Mouse (Mus musculus) embryonic facial prominence, embryonic 14.5 days (tissue): ENCODE measurements at regions not wholly inside any gene's neighbourhood (a gene's known extent, or its start where the extent isn't known, plus 50 kb on each side); places are given as distances from the start of the nearest gene placed in this dataset.

ENCODE experiments used
- ATAC-seq: fragments of 200-750 bp; cut with Nextera tagmentation; 2 replicates; pipeline ENCODE4 v1.8.0; 2017; ENCODE audit warnings: low read depth, moderate number of reproducible peaks, moderate TSS enrichment
- DNase-seq: peaks from one replicate; pipeline ENCODE4 v3.0.0-alpha.2; 2015; ENCODE audit warnings: low spot score
- H3K27ac ChIP-seq: fragments of 300-500 bp; sonication (generic); replicated peaks from 2 replicates; pipeline ENCODE4 v1.5.1; 2014; ENCODE audit warnings: low read depth, mild to moderate bottlenecking, low read length, moderate library complexity
- H3K27me3 ChIP-seq: fragments of 300-500 bp; sonication (generic); replicated peaks from 2 replicates; pipeline ENCODE4 v1.6.1; 2014; ENCODE audit warnings: low read length; ENCODE audit not compliant: control insufficient read depth, insufficient read depth
- H3K36me3 ChIP-seq: fragments of 300-500 bp; sonication (generic); 2 replicates; pipeline ENCODE4 v1.6.1; 2014; ENCODE audit warnings: low read length, mixed read lengths; ENCODE audit not compliant: control insufficient read depth, insufficient read depth
- H3K4me1 ChIP-seq: fragments of 300-500 bp; sonication (generic); 2 replicates; pipeline ENCODE4 v1.6.1; 2014; ENCODE audit warnings: antibody characterized with exemption, low read length; ENCODE audit not compliant: control insufficient read depth, insufficient read depth
- H3K4me2 ChIP-seq: fragments of 300-500 bp; sonication (generic); 2 replicates; pipeline ENCODE4 v1.6.1; 2014; ENCODE audit warnings: low read depth, mild to moderate bottlenecking, low read length, moderate library complexity, mixed read lengths
- H3K4me3 ChIP-seq: fragments of 300-500 bp; sonication (generic); 2 replicates; pipeline ENCODE4 v1.5.1; 2014; ENCODE audit warnings: low read depth, mild to moderate bottlenecking, low read length
- H3K9ac ChIP-seq: fragments of 300-500 bp; sonication (generic); 2 replicates; pipeline ENCODE4 v1.6.1; 2014; ENCODE audit warnings: low read depth, mild to moderate bottlenecking, low read length, moderate library complexity, mixed read lengths
- H3K9me3 ChIP-seq: fragments of 300-500 bp; sonication (generic); 2 replicates; pipeline ENCODE4 v1.6.1; 2016; ENCODE audit warnings: low read length; ENCODE audit not compliant: control insufficient read depth
- WGBS: fragments of 180-500 bp; shearing (Covaris S2); extraction: QIAGEN DNeasy Blood & Tissue Kit; methylation state at CpG from one replicate; pipeline ENCODE4 v1.1.7; 2014; 5-methylcytosine and 5-hydroxymethylcytosine counted together

- no peak for ATAC-seq
- no peak overlapping the region for H3K9ac ChIP-seq
- no peaks in the 10 kb centered on the region for H3K9me3 ChIP-seq
- no peaks in the 10 kb centered on the region for H3K36me3 ChIP-seq
- H3K27ac ChIP-seq, result no peak overlapping the region
- 28% methylated on average over 3 of the region's 3 CpGs for WGBS
- H3K4me2 ChIP-seq, result no peak overlapping the region
- H3K4me3 ChIP-seq, result no peak overlapping the region
- H3K27me3 ChIP-seq, result no peaks in the 10 kb centered on the region
- no peaks in the 10 kb centered on the region for H3K4me1 ChIP-seq
- DNase-seq, result peak; percentile 26
Observed at GRCm38 (mm10) chr5:149815879-149816278, 137.8 kb downstream of the B3glct start.

- Histone ChIP-seq H3K27me3 (no peaks in the 10 kb centered on the region), H3K4me1 (no peaks in the 10 kb centered on the region), H3K4me3 (no peak overlapping the region), H3K9me3 (no peaks in the 10 kb centered on the region), H3K4me2 (no peak overlapping the region), H3K36me3 (no peaks in the 10 kb centered on the region), H3K9ac (no peak overlapping the region), H3K27ac (no peak overlapping the region)
- 47% methylated on average over 6 of the region's 6 CpGs for WGBS
- DNase-seq (no peak), ATAC-seq (no peak)
Observed at GRCm38 (mm10) chr5:149818812-149819211, 140.8 kb downstream of the B3glct start.

- Histone ChIP-seq H3K4me1 (no peaks in the 10 kb centered on the region), H3K27me3 (no peaks in the 10 kb centered on the region), H3K36me3 (no peaks in the 10 kb centered on the region), H3K4me3 (no peak overlapping the region), H3K27ac (no peak overlapping the region), H3K9ac (no peak overlapping the region), H3K4me2 (no peak overlapping the region), H3K9me3 (no peaks in the 10 kb centered on the region)
- no peak for DNase-seq
- WGBS, result 74% methylated on average over 9 of the region's 9 CpGs
- no peak for ATAC-seq
Observed at GRCm38 (mm10) chr5:149823821-149824220, 145.8 kb downstream of the B3glct start.

GRCm38 (mm10) chr5:149827599-149827998 lies 149.6 kb downstream of the B3glct start:
- H3K27ac ChIP-seq, result no peak overlapping the region
- WGBS, result 47% methylated on average over 3 of the region's 3 CpGs
- H3K27me3 ChIP-seq, result no peaks in the 10 kb centered on the region
- H3K4me1 ChIP-seq, result no peaks in the 10 kb centered on the region
- no peak overlapping the region for H3K9ac ChIP-seq
- no peak for ATAC-seq
- DNase-seq, result no peak
- H3K4me2 ChIP-seq, result no peak overlapping the region
- H3K36me3 ChIP-seq, result no peaks in the 10 kb centered on the region
- H3K4me3 ChIP-seq, result no peak overlapping the region
- no peaks in the 10 kb centered on the region for H3K9me3 ChIP-seq

- 5% methylated on average over 28 of the region's 28 CpGs for WGBS
- Histone ChIP-seq H3K27ac (no peak overlapping the region), H3K4me2 (peak overlapping the region; percentile 76), H3K4me3 (peak overlapping the region; percentile 40), H3K27me3 (no peaks in the 10 kb centered on the region), H3K9ac (peak overlapping the region; percentile 61), H3K36me3 (no peaks in the 10 kb centered on the region), H3K9me3 (no peaks in the 10 kb centered on the region), H3K4me1 (no peaks in the 10 kb centered on the region)
- DNase-seq (peak; percentile 83), ATAC-seq (peak; percentile 15; the same call in 1 of the 2 replicates)
Observed at GRCm38 (mm10) chr5:149831122-149831861, 153.3 kb downstream of the B3glct start.

GRCm38 (mm10) chr5:149837379-149837778 lies 159.3 kb downstream of the B3glct start:
- Histone ChIP-seq H3K27ac (no peak overlapping the region), H3K4me1 (no peaks in the 10 kb centered on the region), H3K9ac (no peak overlapping the region), H3K4me2 (no peak overlapping the region), H3K36me3 (no peaks in the 10 kb centered on the region), H3K27me3 (no peaks in the 10 kb centered on the region), H3K9me3 (no peaks in the 10 kb centered on the region), H3K4me3 (no peak overlapping the region)
- 54% methylated on average over 2 of the region's 2 CpGs for WGBS
- DNase-seq, result peak; percentile 42
- ATAC-seq, result no peak

- Histone ChIP-seq H3K4me1 (no peaks in the 10 kb centered on the region), H3K9ac (no peak overlapping the region), H3K27me3 (0 out of 2 replicates have a peak, but pooled peaks cover 5% of the 10 kb centered on the region), H3K36me3 (no peaks in the 10 kb centered on the region), H3K4me2 (no peak overlapping the region), H3K4me3 (no peak overlapping the region), H3K27ac (no peak overlapping the region), H3K9me3 (no peaks in the 10 kb centered on the region)
- ATAC-seq (no peak), DNase-seq (no peak)
- 51% methylated on average over 6 of the region's 6 CpGs for WGBS
Observed at GRCm38 (mm10) chr5:149842491-149842890, 164.5 kb downstream of the B3glct start.

GRCm38 (mm10) chr5:149843310-149843709 lies 165.3 kb downstream of the B3glct start:
- H3K27me3 ChIP-seq, result 0 out of 2 replicates have a peak, but pooled peaks cover 5% of the 10 kb centered on the region
- no peak overlapping the region for H3K4me3 ChIP-seq
- H3K9ac ChIP-seq, result no peak overlapping the region
- no peaks in the 10 kb centered on the region for H3K9me3 ChIP-seq
- no peak overlapping the region for H3K4me2 ChIP-seq
- ATAC-seq (no peak), DNase-seq (no peak)
- H3K36me3 ChIP-seq, result no peaks in the 10 kb centered on the region
- no peaks in the 10 kb centered on the region for H3K4me1 ChIP-seq
- no peak overlapping the region for H3K27ac ChIP-seq
- 41% methylated on average over 7 of the region's 7 CpGs for WGBS

GRCm38 (mm10) chr5:149845256-149845655 lies 167.2 kb downstream of the B3glct start:
- no peak overlapping the region for H3K9ac ChIP-seq
- no peak for DNase-seq
- no peaks in the 10 kb centered on the region for H3K4me1 ChIP-seq
- no peak overlapping the region for H3K27ac ChIP-seq
- H3K36me3 ChIP-seq, result no peaks in the 10 kb centered on the region
- ATAC-seq, result no peak
- WGBS, result 77% methylated on average over 8 of the region's 8 CpGs
- H3K9me3 ChIP-seq, result no peaks in the 10 kb centered on the region
- H3K27me3 ChIP-seq, result 0 out of 2 replicates have a peak, but pooled peaks cover 5% of the 10 kb centered on the region
- no peak overlapping the region for H3K4me3 ChIP-seq
- H3K4me2 ChIP-seq, result no peak overlapping the region
